In the genomic region with DNA sequence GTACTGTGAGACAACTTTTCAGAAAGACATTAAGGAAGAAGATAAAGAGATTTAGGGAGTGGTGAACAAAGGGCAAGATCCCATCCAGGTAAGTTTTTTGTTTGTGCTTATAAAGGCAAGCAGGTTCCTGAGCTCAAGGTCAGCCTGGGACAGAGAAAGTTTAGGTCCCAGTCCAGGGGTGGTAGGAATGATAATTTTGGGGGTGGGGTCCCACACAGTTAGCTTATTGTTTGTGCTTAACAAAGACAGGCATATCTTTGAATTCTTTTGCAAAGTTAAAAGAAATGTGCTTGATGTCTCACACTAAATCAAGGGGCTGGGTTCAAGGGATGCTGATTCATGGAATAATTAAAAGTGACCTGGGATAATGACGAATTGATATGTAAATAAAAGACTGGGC, we compare ENCODE assay signal across 32 mouse cellular contexts.
"Had no signal": no experiment of that assay in that cellular context is flagged by ENCODE, and none has a peak within 500 bp of the region (broad histone marks: within the 10 kb centered on the region; RNA-seq: fewer than 3 reads in every experiment).

No protein-coding gene starts in this region.

- H3K9ac ChIP-seq: limb, embryonic 12.5 days; limb, embryonic 13.5 days; limb, embryonic 15.5 days; liver, embryonic 12.5 days; liver, embryonic 13.5 days; liver, embryonic 14.5 days; liver, embryonic 15.5 days; liver, postnatal 0 days; lung, embryonic 14.5 days; lung, embryonic 15.5 days; midbrain, embryonic 12.5 days; midbrain, embryonic 13.5 days; midbrain, embryonic 15.5 days; neural tube, embryonic 12.5 days had no signal

- H3K27me3 ChIP-seq: limb, embryonic 12.5 days; limb, embryonic 13.5 days; limb, embryonic 15.5 days; liver, embryonic 12.5 days; liver, embryonic 13.5 days; liver, embryonic 15.5 days; lung, embryonic 15.5 days; megakaryocyte, embryonic 14.5 days; midbrain, embryonic 12.5 days; midbrain, embryonic 13.5 days; midbrain, embryonic 15.5 days; neural tube, embryonic 12.5 days had no signal

- DNase-seq: left cerebral cortex, postnatal 4 days; liver; liver, embryonic 13.5 days; liver, postnatal 0 days; lung, adult 18-20 months; lung, adult 2 months; lung, embryonic 14.5 days; lung, postnatal 10 days; lung, postnatal 14 days; lung, postnatal 36 days; lung, postnatal 4 days; midbrain, embryonic 14.5 days had no signal

- H3K4me3 ChIP-seq: limb, embryonic 10.5 days; limb, embryonic 12.5 days; limb, embryonic 13.5 days; limb, embryonic 15.5 days; liver, embryonic 12.5 days; liver, embryonic 13.5 days; liver, embryonic 15.5 days; lung, embryonic 15.5 days; megakaryocyte, embryonic 14.5 days; midbrain, embryonic 10.5 days; midbrain, embryonic 12.5 days; midbrain, embryonic 13.5 days; midbrain, embryonic 15.5 days; myocyte; neural tube, embryonic 12.5 days had no signal

- H3K4me2 ChIP-seq: limb, embryonic 12.5 days; limb, embryonic 13.5 days; limb, embryonic 15.5 days; liver, embryonic 11.5 days; liver, embryonic 12.5 days; liver, embryonic 13.5 days; liver, embryonic 15.5 days; lung, embryonic 14.5 days; lung, embryonic 15.5 days; midbrain, embryonic 11.5 days; midbrain, embryonic 12.5 days; midbrain, embryonic 13.5 days; midbrain, embryonic 15.5 days; neural tube, embryonic 12.5 days had no signal

- H3K9me3 ChIP-seq: limb, embryonic 10.5 days; limb, embryonic 12.5 days; limb, embryonic 13.5 days; limb, embryonic 15.5 days; liver, embryonic 12.5 days; liver, embryonic 13.5 days; liver, embryonic 15.5 days; lung, embryonic 15.5 days; megakaryocyte, embryonic 14.5 days; midbrain, embryonic 10.5 days; midbrain, embryonic 12.5 days; midbrain, embryonic 13.5 days; midbrain, embryonic 15.5 days; neural tube, embryonic 12.5 days had no signal

- ATAC-seq: liver, embryonic 12.5 days; liver, postnatal 0 days; lung, postnatal 0 days; midbrain, embryonic 13.5 days; midbrain, embryonic 15.5 days; midbrain, embryonic 16.5 days had no signal

- H3K4me1 ChIP-seq: limb, embryonic 10.5 days; limb, embryonic 12.5 days; limb, embryonic 13.5 days; limb, embryonic 15.5 days; liver, embryonic 12.5 days; liver, embryonic 13.5 days; liver, embryonic 15.5 days; lung, embryonic 15.5 days; megakaryocyte, embryonic 14.5 days; midbrain, embryonic 10.5 days; midbrain, embryonic 12.5 days; midbrain, embryonic 13.5 days; neural tube, embryonic 12.5 days had no signal

- H3K36me3 ChIP-seq: limb, embryonic 10.5 days; limb, embryonic 12.5 days; limb, embryonic 13.5 days; limb, embryonic 15.5 days; liver, embryonic 12.5 days; liver, embryonic 13.5 days; liver, embryonic 15.5 days; lung, embryonic 15.5 days; midbrain, embryonic 10.5 days; midbrain, embryonic 12.5 days; midbrain, embryonic 13.5 days; midbrain, embryonic 15.5 days; neural tube, embryonic 12.5 days had no signal

- H3K27ac ChIP-seq: limb, embryonic 10.5 days; limb, embryonic 12.5 days; limb, embryonic 13.5 days; limb, embryonic 15.5 days; liver, embryonic 12.5 days; liver, embryonic 13.5 days; liver, embryonic 14.5 days; liver, embryonic 15.5 days; lung, embryonic 15.5 days; macrophage; midbrain, embryonic 10.5 days; midbrain, embryonic 12.5 days; midbrain, embryonic 13.5 days; midbrain, embryonic 15.5 days; neural tube, embryonic 12.5 days had no signal
